Mouse (Mus musculus): ENCODE measurements around the gene Reck.

GRCm38 (mm10) chr4:43971541-43972136, 96.3 kb downstream of the Reck start:
- no peak for TF ChIP-seq SIN3A (IDR thresholded peaks at IDR 0.05; ENCODE audit: low read length)
- TF ChIP-seq EP300 (IDR thresholded peaks at IDR 0.05; ENCODE audit: low read depth in 1 of 2, low read length in 2 of 2), result no peak
- no peak for TF ChIP-seq CTCF (IDR thresholded peaks at IDR 0.05 in 2 of 3, conservative IDR thresholded peaks at IDR 0.05 in 1 of 3; ENCODE audit: control insufficient read depth in 1 of 3, insufficient read depth in 1 of 3, low read depth in 2 of 3, low read length in 3 of 3, poor library complexity in 1 of 3, severe bottlenecking in 1 of 3)
- no peak for TF ChIP-seq TAL1 (IDR thresholded peaks at IDR 0.05; ENCODE audit: low read length)
- TF ChIP-seq MXI1 (IDR thresholded peaks at IDR 0.05; ENCODE audit: low read depth, low read length), result no peak
- no peak for TF ChIP-seq MAFK (IDR thresholded peaks at IDR 0.05; ENCODE audit: borderline replicate concordance, low read depth, low read length)
- TF ChIP-seq GABPA (IDR thresholded peaks at IDR 0.05; ENCODE audit: low read depth, low read length), result no peak

Data from MEL (cell line).